Mouse (Mus musculus) cerebellum, adult 2 months (tissue): ENCODE data around the gene Fus. TPM values are rescaled to one million over a fixed set of nuclear protein-coding genes. Genes with fewer than 3 reads are reported as not detected.

ENCODE experiments used
- DNase-seq, 2 experiments: peaks; one replicate each; pipeline ENCODE4 v3.0.0; 2021
- H3K27ac ChIP-seq: fragments of 200-500 bp; 2 replicates; pipeline ENCODE4 v1.5.1; 2012; ENCODE audit warnings: low read length, control low read depth, inconsistent platforms; ENCODE audit not compliant: insufficient read depth
- H3K27me3 ChIP-seq: fragments of 200-500 bp; 2 replicates; pipeline ENCODE4 v1.6.1; 2012; ENCODE audit warnings: inconsistent platforms, mild to moderate bottlenecking, low read length, moderate library complexity; ENCODE audit not compliant: control insufficient read depth, insufficient read depth
- H3K4me1 ChIP-seq: fragments of 200-500 bp; 2 replicates; pipeline ENCODE4 v1.6.1; 2011; ENCODE audit warnings: low read length; ENCODE audit not compliant: control insufficient read depth, insufficient read depth
- H3K4me3 ChIP-seq: fragments of 200-500 bp; replicated peaks from 2 replicates; pipeline ENCODE3; 2011; ENCODE audit warnings: mild to moderate bottlenecking, low read depth, low read length, control low read depth; ENCODE audit not compliant: insufficient read depth
- CTCF ChIP-seq: fragments of 200-500 bp; IDR thresholded peaks from 2 replicates; pipeline ENCODE4 v1.5.1; 2011; ENCODE audit warnings: low read depth, mild to moderate bottlenecking, control low read depth, low read length, moderate library complexity, borderline replicate concordance; ENCODE audit not compliant: insufficient read depth
- POLR2A ChIP-seq: fragments of 200-500 bp; IDR thresholded peaks from 2 replicates; pipeline ENCODE4 v1.6.1; 2011; ENCODE audit warnings: low read length, control low read depth, borderline replicate concordance; ENCODE audit not compliant: insufficient read depth
- WGBS: fragments of 180-500 bp; shearing (Covaris S2); methylation state at CpG from one replicate; pipeline ENCODE4 v1.1.7; 2018; 5-methylcytosine and 5-hydroxymethylcytosine counted together
- polyA plus RNA-seq: library from polyadenylated mRNA; depleted of rRNA; stranded (reverse); fragments of >200 nt; gene quantifications from 2 replicates; pipeline ENCODE4 v1.2.3, GENCODE M21; 2012

Fus gene
- polyA plus RNA-seq, 1 experiment: 451 TPM

GRCm38 (mm10) chr7:128016650-128017049 lies 49.4 kb downstream of the Fus start:
- no peak overlapping the region for H3K4me3 ChIP-seq
- 45% methylated on average over 6 of the region's 6 CpGs for WGBS
- no peak overlapping the region for H3K27ac ChIP-seq
- no peaks in the 10 kb centered on the region for H3K4me1 ChIP-seq
- H3K27me3 ChIP-seq: no peaks in the 10 kb centered on the region
- DNase-seq: no peak
- TF ChIP-seq POLR2A (no peak), CTCF (no peak)

DNA sequence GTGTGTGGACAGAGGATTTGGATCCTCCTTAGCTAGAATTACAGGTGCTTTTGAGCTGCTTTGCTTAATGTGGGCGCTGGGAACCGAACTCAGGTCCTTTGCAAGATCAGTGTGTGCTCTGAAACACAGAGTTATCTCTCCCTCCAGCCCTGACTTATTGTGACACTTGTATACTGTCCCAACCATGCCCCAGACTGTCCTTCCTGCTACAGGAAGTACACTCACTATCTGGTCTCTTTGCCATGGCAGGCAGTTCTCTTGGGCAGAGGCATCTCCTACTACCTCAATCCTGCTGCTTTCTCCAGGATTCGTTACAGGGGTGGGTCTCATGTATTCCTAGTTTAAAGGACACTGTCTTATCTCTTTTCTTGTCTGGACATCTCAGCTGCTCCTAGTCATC lies 51.0 kb downstream of the Fus start:
- Histone ChIP-seq H3K4me1 (no peaks in the 10 kb centered on the region), H3K27ac (no peak overlapping the region), H3K27me3 (no peaks in the 10 kb centered on the region), H3K4me3 (no peak overlapping the region)
- DNase-seq: no peak
- WGBS: 86% methylated on average over 3 of the region's 3 CpGs
- TF ChIP-seq CTCF (no peak), POLR2A (no peak)

DNA sequence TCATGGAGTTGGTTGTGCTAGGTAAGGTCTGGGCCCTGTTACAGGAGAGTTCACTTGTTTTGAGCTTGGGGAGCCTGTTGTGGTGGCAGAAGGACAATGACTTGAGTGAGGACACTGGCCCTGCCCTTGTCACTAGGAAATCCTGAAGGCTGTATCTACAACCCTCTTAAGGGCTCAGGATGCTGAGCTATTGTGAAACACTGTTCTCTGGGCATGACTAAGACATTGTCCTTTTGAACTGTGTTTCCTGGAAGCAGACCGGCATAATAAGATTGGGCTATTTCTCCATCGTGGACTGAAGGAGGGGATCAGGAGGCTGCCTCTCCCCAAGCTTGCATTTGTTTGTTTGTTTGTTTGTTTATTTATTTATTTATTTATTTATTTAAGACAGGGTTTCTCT lies 51.9 kb downstream of the Fus start:
- no peak for DNase-seq
- no peaks in the 10 kb centered on the region for H3K27me3 ChIP-seq
- TF ChIP-seq CTCF (no peak), POLR2A (no peak)
- 95% methylated on average over 2 of the region's 2 CpGs for WGBS
- H3K27ac ChIP-seq: no peak overlapping the region
- H3K4me1 ChIP-seq: no peaks in the 10 kb centered on the region
- no peak overlapping the region for H3K4me3 ChIP-seq

DNA sequence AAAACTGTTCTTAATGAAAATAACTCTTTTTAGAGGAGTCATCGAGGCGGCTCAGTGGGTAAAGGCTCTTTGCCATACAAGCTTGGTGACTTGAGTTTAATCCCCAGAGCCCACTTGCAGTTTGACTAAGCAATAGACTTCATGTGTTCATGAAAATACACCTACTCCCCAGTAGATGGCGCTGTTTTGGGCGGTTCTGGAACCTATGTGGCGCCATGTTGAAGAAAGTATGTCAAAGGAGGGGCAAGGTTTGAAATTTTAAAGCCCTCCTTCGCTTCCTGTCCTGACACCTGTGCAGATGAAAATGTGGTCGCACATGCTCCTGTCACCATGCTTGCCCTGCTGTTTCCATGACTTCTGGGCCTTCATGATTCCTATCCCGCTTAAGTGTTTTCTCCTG lies 55.7 kb downstream of the Fus start:
- TF ChIP-seq POLR2A (no peak), CTCF (0 out of 2 replicates have a peak, but pooled peaks have one; percentile 11)
- DNase-seq: no peak
- no peaks in the 10 kb centered on the region for H3K27me3 ChIP-seq
- H3K27ac ChIP-seq: no peak overlapping the region
- H3K4me3 ChIP-seq: no peak overlapping the region
- H3K4me1 ChIP-seq: no peaks in the 10 kb centered on the region
- 67% methylated on average over 8 of the region's 8 CpGs for WGBS

DNA sequence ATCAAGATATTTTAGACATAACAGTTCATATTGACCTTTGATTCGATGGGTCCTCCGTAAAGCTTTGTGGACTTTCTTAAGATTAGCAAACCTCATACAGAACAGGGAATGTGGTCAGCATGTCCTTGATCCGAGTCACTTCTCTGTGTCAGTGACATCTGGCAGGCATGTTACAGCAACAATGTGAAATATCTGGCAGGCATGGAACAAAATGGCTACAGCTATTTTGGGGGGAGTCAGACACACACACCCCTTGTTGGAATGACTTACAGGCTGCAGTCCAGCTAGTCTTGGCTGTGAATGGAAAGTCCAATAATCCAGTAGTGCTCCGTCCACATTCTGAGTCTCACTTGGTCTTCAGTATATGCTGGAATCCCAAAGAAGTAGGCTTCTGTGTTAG lies 56.3 kb downstream of the Fus start:
- Histone ChIP-seq H3K4me1 (no peaks in the 10 kb centered on the region), H3K27ac (no peak overlapping the region), H3K27me3 (no peaks in the 10 kb centered on the region), H3K4me3 (no peak overlapping the region)
- TF ChIP-seq CTCF: no peak
- no peak for TF ChIP-seq POLR2A
- WGBS: 83% methylated on average over 4 of the region's 4 CpGs
- no peak for DNase-seq

GRCm38 (mm10) chr7:128024364-128024763 lies 57.1 kb downstream of the Fus start:
- H3K4me1 ChIP-seq: no peaks in the 10 kb centered on the region
- no peak for TF ChIP-seq CTCF
- no peak for TF ChIP-seq POLR2A
- H3K27ac ChIP-seq: no peak overlapping the region
- WGBS: 93% methylated on average over 9 of the region's 9 CpGs
- DNase-seq: no peak
- no peak overlapping the region for H3K4me3 ChIP-seq
- H3K27me3 ChIP-seq: no peaks in the 10 kb centered on the region

DNA sequence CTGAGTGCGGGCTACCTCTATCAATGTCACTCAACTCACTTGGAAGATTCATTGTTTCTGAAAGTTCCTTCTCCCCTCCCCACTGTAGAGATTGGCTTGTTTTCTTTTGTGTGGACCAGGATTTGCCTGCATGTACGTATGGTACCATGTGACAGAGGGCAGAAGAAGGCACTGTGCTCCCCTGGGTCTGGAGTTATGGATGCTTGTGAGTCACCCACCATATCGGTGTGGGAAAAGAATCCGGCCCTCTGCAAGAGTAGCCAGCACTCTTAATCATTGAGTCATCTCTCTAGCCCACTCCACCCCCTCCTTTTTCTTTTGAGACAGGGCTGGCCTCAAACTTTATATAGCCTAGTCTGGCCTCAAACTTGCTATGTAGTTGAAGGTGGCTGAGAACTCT lies 57.7 kb downstream of the Fus start:
- Histone ChIP-seq H3K27me3 (no peaks in the 10 kb centered on the region), H3K4me1 (no peaks in the 10 kb centered on the region), H3K4me3 (no peak overlapping the region), H3K27ac (no peak overlapping the region)
- DNase-seq: no peak
- TF ChIP-seq POLR2A (no peak), CTCF (no peak)
- WGBS: 86% methylated on average over 4 of the region's 4 CpGs

DNA sequence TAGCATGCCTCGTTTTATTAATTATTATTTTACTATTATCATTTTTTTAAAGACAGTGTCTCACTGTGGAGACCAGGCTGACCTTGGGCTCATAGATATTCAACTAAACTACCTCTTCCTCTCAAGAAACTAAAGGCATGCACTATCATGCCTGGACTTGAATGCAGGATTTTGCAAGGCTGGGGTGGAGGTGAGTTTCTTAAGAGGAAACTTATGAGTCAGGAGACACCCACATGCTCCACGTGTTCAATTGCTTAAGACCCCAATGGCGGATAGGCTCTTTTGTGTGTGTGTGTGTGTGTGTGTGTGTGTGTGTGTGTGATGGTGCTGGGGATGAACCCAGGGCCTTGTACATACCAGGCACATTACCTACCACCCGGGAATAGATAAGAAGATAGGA lies 58.1 kb downstream of the Fus start:
- H3K27ac ChIP-seq: no peak overlapping the region
- H3K27me3 ChIP-seq: no peaks in the 10 kb centered on the region
- 77% methylated on average over 4 of the region's 4 CpGs for WGBS
- H3K4me1 ChIP-seq: no peaks in the 10 kb centered on the region
- no peak overlapping the region for H3K4me3 ChIP-seq
- no peak for TF ChIP-seq CTCF
- TF ChIP-seq POLR2A: no peak
- DNase-seq: no peak

- Histone ChIP-seq H3K4me1 (no peaks in the 10 kb centered on the region), H3K4me3 (no peak overlapping the region), H3K27me3 (no peaks in the 10 kb centered on the region), H3K27ac (no peak overlapping the region)
- 43% methylated on average over 9 of the region's 9 CpGs for WGBS
- TF ChIP-seq POLR2A: no peak
- TF ChIP-seq CTCF: no peak
- no peak for DNase-seq
These were observed 64.2 kb downstream of the Fus start for GRCm38 (mm10) chr7:128031403-128031976.
